29 mouse cellular contexts compared by ENCODE assay signal in genomic region chr1:58146026-58146425, GRCm38 (mm10). TPM values are rescaled to one million over a fixed set of nuclear protein-coding genes. Genes with fewer than 3 reads are reported as not detected.
"Had no signal": no experiment of that assay in that cellular context is flagged by ENCODE, and none has a peak within 500 bp of the region (broad histone marks: within the 10 kb centered on the region; RNA-seq: fewer than 3 reads in every experiment).

No protein-coding gene starts in this region.

- H3K27me3 ChIP-seq: embryonic facial prominence, embryonic 12.5 days; embryonic facial prominence, embryonic 13.5 days; embryonic facial prominence, embryonic 15.5 days; forebrain, embryonic 12.5 days; forebrain, embryonic 13.5 days; forebrain, embryonic 15.5 days had no signal

- H3K4me1 ChIP-seq: embryonic facial prominence, embryonic 10.5 days; embryonic facial prominence, embryonic 12.5 days; embryonic facial prominence, embryonic 13.5 days; embryonic facial prominence, embryonic 15.5 days; forebrain, embryonic 10.5 days; forebrain, embryonic 12.5 days; forebrain, embryonic 13.5 days; forebrain, embryonic 15.5 days had no signal

- DNase-seq: cerebellum, adult 2 months; cerebellum, adult 8-10 months; cerebellum, adult 9-10 months; cerebellum, adult 9-11 months; cerebellum, postnatal 10 days; cerebellum, postnatal 14 days; cerebellum, postnatal 25 days; cerebellum, postnatal 36 days; embryo, embryonic 11 days; forebrain, postnatal 0 days; gastrocnemius, adult 2 months; gastrocnemius, postnatal 10 days; gastrocnemius, postnatal 14 days; gastrocnemius, postnatal 25 days; gastrocnemius, postnatal 36 days; heart, adult 18-20 months; heart, adult 2 months had no signal

- H3K36me3 ChIP-seq: embryonic facial prominence, embryonic 10.5 days; embryonic facial prominence, embryonic 12.5 days; embryonic facial prominence, embryonic 13.5 days; embryonic facial prominence, embryonic 15.5 days; forebrain, embryonic 10.5 days; forebrain, embryonic 12.5 days; forebrain, embryonic 15.5 days had no signal

- H3K9me3 ChIP-seq: embryonic facial prominence, embryonic 10.5 days; embryonic facial prominence, embryonic 12.5 days; embryonic facial prominence, embryonic 13.5 days; embryonic facial prominence, embryonic 15.5 days; forebrain, embryonic 10.5 days; forebrain, embryonic 12.5 days; forebrain, embryonic 13.5 days; forebrain, embryonic 15.5 days had no signal

- H3K4me3 ChIP-seq: embryonic facial prominence, embryonic 10.5 days; embryonic facial prominence, embryonic 12.5 days; embryonic facial prominence, embryonic 13.5 days; embryonic facial prominence, embryonic 15.5 days; erythroblast, embryonic 14.5 days; forebrain, embryonic 10.5 days; forebrain, embryonic 12.5 days; forebrain, embryonic 13.5 days; forebrain, embryonic 15.5 days; gastrocnemius, adult 2 months; heart, adult 2 months had no signal

- ATAC-seq: forebrain, embryonic 13.5 days; forebrain, embryonic 14.5 days; forebrain, embryonic 15.5 days; forebrain, embryonic 16.5 days; forebrain, postnatal 0 days had no signal

- H3K27ac ChIP-seq: embryonic facial prominence, embryonic 10.5 days; embryonic facial prominence, embryonic 12.5 days; embryonic facial prominence, embryonic 13.5 days; embryonic facial prominence, embryonic 15.5 days; forebrain, embryonic 10.5 days; forebrain, embryonic 12.5 days; forebrain, embryonic 13.5 days; forebrain, embryonic 15.5 days; gastrocnemius, adult 2 months; heart, adult 2 months had no signal

RNA-seq across cellular contexts. Expression of gene Aox3, which starts 33.1 kb away (rescaled TPM):
- total RNA-seq: common myeloid progenitor, adult 5-6 weeks had no signal
- polyA plus RNA-seq: erythroblast, embryonic 14.5 days; forebrain, embryonic 10.5 days; forebrain, embryonic 13.5 days had no signal
